In genomic region chr9:95783646-95784293, GRCm38 (mm10) we compare ENCODE assay signal across 11 mouse cellular contexts. TPM values are rescaled to one million over a fixed set of nuclear protein-coding genes. Genes with fewer than 3 reads are reported as not detected.
DNase-seq lines count a peak whose midpoint lies in the region; ATAC-seq and TF ChIP-seq lines count a peak whose summit lies in the region.
"Had no signal": no experiment of that assay in that cellular context is flagged by ENCODE, and none has a peak within 500 bp of the region (broad histone marks: within the 10 kb centered on the region; RNA-seq: fewer than 3 reads in every experiment).

No protein-coding gene starts in this region.

- H3K9ac ChIP-seq in heart, embryonic 13.5 days = no peak overlapping the region

- H3K27ac ChIP-seq in heart, embryonic 13.5 days (replicated peaks) = no peak overlapping the region
- peak overlapping the region; percentile 1; the same call in 1 of the 2 replicates for H3K27ac ChIP-seq in left cerebral cortex, adult 2 months

- no peaks in the 10 kb centered on the region for H3K27me3 ChIP-seq in heart, embryonic 13.5 days (replicated peaks)

- H3K4me3 ChIP-seq in heart, embryonic 13.5 days = no peak overlapping the region
- no peak overlapping the region for H3K4me3 ChIP-seq in left cerebral cortex, adult 2 months

- DNase-seq in heart, adult 9 months (ENCODE audit: low spot score in 2 of 2) = no peak
- peak in 1 of 2 experiments; percentile 30 for DNase-seq in left cerebral cortex, adult 2 months (ENCODE audit: extremely low spot score in 1 of 2, low spot score in 2 of 2)
- no peak for DNase-seq in left cerebral cortex, adult 11 months (ENCODE audit: low spot score)
- DNase-seq in MEL-GATA-1-ER (ENCODE audit: extremely low read depth, low read depth) = peak; percentile 46
- peak; percentile 2 for DNase-seq in mesoderm, embryonic 11.5 days (ENCODE audit: low read depth, low spot score)
- DNase-seq in cerebellum, postnatal 14 days = no peak
- DNase-seq: cerebellum, postnatal 25 days; kidney, adult 11 months; thymus, adult 2 months had no signal

- no peaks in the 10 kb centered on the region for H3K9me3 ChIP-seq in heart, embryonic 13.5 days

- intact Hi-C loops in left cerebral cortex, adult 2 months (cut with DNase I) = loop anchor here (5.0 kb wide), 1 partner anchor 64 kb away; the partner anchor contains the start of gene Pls1

- no peaks in the 10 kb centered on the region for H3K36me3 ChIP-seq in heart, embryonic 13.5 days

- ATAC-seq in heart, embryonic 13.5 days (ENCODE audit: extremely low read depth, insufficient number of reproducible peaks, low FRiP score, low TSS enrichment) = no peak
- ATAC-seq: activated CD4-positive, CD25-positive, alpha-beta regulatory T cell, adult 4 months had no signal

- H3K4me2 ChIP-seq in heart, embryonic 13.5 days = 0 out of 2 replicates have a peak overlapping the region, but pooled peaks have one; percentile 5

- 67% methylated on average over 17 of the region's 17 CpGs for WGBS in heart, embryonic 13.5 days

- no peaks in the 10 kb centered on the region for H3K4me1 ChIP-seq in heart, embryonic 13.5 days

- TF ChIP-seq CTCF in left cerebral cortex, adult 2 months (IDR thresholded peaks at IDR 0.05) = no peak

RNA-seq across cellular contexts. Expression of gene Trpc1, which starts 33.6 kb away (rescaled TPM):
- polyA plus RNA-seq in heart, embryonic 13.5 days (2015; fragmentation: Nextera tagmentation; extraction: Ambion mirVana) = 1.8 and 2.1 TPM in 2 replicates
- total RNA-seq in left cerebral cortex, adult 2 months (2021) = 10 to 100 TPM; 44.6 to 50.8 TPM

Comparison
In these comparisons a context has a peak if more than half of its experiments do, and no peak if none do; other contexts are left out.
1. DNase-seq: peak in MEL-GATA-1-ER (single experiment) and mesoderm, embryonic 11.5 days (single experiment); none in heart, adult 9 months (0 of 2), left cerebral cortex, adult 11 months (single experiment) and cerebellum, postnatal 14 days (0 of 2).